Mouse (Mus musculus) brain, embryonic 14.5 days (tissue): ENCODE data around the gene Mylip.

Experiments
- CTCF ChIP-seq: fragments of 200-500 bp; IDR thresholded peaks from 2 replicates; pipeline ENCODE4 v1.5.1; 2012; ENCODE audit warnings: inconsistent platforms, mild to moderate bottlenecking, moderate library complexity, borderline replicate concordance; ENCODE audit not compliant: insufficient read depth, insufficient read length; ENCODE audit errors: extremely low read depth
- POLR2A ChIP-seq: fragments of 200-500 bp; IDR thresholded peaks from 2 replicates; pipeline ENCODE4 v1.6.1; 2012; ENCODE audit warnings: mild to moderate bottlenecking, inconsistent platforms, borderline replicate concordance; ENCODE audit not compliant: poor library complexity, insufficient read depth, insufficient read length, severe bottlenecking; ENCODE audit errors: extremely low read depth

- TF ChIP-seq POLR2A (no peak), CTCF (no peak)
Observed at GRCm38 (mm10) chr13:45454641-45455040, 65.1 kb downstream of the Mylip start.
